Mouse (Mus musculus): ENCODE results near the gene 2410004B18Rik.
A peak's percentile ranks its signal among the peaks of the same experiment; 100 is the strongest.
"Not testable (repeated sequence)": the region's sequence is repeated elsewhere in the genome, so short reads cannot be mapped to it uniquely, and the experiment has no call there.

The 2410004B18Rik gene

GRCm38 (mm10) chr3:145937505-145938404 is at the start of gene 2410004B18Rik:
TSS of gene 2410004B18Rik (plus strand) at chr3:145938014.
- peak; percentile 90 for DNase-seq (ENCODE audit: low spot score)

- no peak for DNase-seq (ENCODE audit: low spot score)
Measured at GRCm38 (mm10) chr3:145890346-145891132, 47.3 kb upstream of the 2410004B18Rik start.

- no peak for DNase-seq (ENCODE audit: low spot score)
Measured at GRCm38 (mm10) chr3:145892451-145892850, 45.4 kb upstream of the 2410004B18Rik start.

- DNase-seq (ENCODE audit: low spot score): no peak
Measured at GRCm38 (mm10) chr3:145894131-145894530, 43.7 kb upstream of the 2410004B18Rik start.

DNA sequence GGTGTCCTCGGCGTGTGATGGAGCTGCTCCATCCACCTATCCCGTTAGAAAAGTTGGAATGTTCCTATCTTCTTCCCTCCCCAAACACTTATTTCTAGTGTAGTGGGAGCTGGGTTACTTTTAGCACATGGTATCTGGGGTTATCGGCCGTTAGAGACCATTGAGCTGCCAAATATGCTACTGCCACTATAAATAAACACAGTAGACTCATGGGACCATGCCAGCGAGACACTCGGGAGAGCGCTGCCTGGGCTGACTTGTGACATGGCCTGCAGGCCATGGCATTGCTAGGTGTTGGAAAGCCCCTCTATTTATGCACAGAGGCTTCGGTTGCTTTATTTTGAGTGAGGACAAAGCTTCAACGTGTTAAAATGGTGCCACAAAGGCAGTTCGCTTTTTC is 40.1 kb upstream of the 2410004B18Rik start:
- DNase-seq (ENCODE audit: low spot score): no peak

DNA sequence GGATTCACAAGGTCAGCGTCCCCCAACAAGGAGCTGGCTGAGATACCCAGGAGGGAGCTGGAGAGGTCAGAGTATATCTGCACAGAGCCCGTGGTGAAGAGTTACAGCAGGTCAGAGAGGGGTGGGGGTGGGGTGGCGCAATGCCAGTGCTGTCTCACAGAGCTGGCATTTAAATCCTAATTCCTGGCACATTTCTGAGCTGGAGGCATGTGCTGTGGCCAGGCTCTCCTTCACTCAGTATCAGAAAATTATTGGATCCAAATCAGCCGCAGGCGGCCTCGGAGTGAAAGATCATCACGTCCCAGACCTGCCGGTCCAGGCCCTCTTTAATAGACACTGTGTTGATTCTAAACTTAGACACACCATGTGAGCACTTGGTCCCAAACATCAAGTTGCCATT is 38.0 kb upstream of the 2410004B18Rik start:
- DNase-seq (ENCODE audit: low spot score): no peak

DNA sequence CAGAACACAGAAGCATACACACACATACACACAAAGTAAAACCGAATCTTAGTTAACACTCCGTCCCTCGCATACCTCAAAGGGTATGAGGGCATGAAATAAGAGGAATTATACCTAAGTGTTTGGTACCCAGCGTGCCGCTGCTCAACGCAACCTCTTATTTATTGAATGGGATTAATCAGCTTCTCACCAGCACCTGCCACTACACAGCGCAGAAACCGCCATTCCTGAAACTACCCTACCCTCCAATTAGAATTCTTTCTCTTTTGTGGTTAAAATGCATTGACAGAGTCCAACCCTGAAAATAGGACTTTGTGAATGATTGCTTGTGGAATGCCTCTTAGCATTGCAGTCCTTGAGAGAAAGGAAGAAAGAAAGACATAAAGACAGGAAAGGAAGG is 34.3 kb upstream of the 2410004B18Rik start:
- no peak for DNase-seq (ENCODE audit: low spot score)

- DNase-seq (ENCODE audit: low spot score): peak; percentile 20
Measured at GRCm38 (mm10) chr3:145904850-145905776, 32.7 kb upstream of the 2410004B18Rik start.

DNA sequence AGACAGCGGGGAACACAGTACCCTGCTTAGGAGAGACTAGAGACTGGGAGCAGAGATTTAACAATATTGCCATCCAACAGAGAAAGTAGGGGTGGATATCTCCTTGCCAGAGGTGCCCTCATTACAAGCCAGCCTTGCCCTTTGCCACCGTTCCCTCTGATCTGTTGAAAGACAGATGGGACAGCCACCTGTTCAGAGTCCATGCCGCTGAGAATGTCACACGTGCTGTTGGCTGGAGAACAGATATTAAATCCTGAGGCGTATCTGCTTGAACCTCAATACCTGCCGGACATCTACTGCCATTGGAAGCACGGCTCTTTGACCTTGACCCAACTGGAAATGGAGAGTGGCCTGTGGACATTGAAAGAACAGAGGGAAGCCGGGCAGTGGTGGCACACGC is 31.2 kb upstream of the 2410004B18Rik start:
- DNase-seq (ENCODE audit: low spot score): no peak

GRCm38 (mm10) chr3:145912512-145912911 is 25.3 kb upstream of the 2410004B18Rik start:
- no peak for DNase-seq (ENCODE audit: low spot score)

DNA sequence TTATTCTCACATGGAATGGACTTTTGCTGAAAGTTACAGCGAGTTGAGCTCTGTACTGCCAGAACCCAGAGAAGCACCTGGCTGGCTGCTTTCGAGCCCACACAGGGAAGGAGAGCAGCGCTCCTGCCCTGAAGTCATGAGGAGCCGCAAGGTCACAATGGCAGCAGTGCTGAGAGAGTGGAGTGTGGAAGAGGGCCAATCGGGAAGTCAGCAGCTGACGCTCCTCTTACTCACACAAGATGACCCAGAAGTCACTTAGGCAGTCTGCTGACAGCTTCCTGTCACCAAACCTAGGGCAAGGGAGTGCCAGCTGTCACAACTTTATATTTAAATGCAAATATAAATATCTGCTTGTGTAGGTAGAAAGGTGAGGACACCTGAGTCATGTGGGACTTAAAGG is 24.6 kb upstream of the 2410004B18Rik start:
- no peak for DNase-seq (ENCODE audit: low spot score)

DNA sequence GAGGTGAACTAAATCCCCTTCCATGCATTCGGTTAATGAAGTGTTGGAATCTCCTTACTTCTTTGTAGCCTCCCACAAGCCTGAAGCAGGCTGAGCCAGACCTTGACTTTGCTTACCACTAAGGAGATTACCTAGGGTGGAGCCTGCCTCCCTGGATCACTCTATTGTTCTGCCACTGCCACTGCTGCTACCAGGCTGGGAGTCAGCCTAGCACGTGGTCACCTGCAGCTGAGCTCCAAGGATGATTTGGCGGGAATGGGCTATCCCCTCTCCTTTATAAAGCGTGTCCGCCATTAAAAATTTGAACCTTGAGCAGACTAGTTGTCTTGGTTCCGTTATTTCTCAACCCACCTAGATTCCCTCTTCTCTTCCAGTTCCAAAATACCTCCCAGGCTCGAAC is 23.9 kb upstream of the 2410004B18Rik start:
- DNase-seq (ENCODE audit: low spot score): not testable (repeated sequence)

DNA sequence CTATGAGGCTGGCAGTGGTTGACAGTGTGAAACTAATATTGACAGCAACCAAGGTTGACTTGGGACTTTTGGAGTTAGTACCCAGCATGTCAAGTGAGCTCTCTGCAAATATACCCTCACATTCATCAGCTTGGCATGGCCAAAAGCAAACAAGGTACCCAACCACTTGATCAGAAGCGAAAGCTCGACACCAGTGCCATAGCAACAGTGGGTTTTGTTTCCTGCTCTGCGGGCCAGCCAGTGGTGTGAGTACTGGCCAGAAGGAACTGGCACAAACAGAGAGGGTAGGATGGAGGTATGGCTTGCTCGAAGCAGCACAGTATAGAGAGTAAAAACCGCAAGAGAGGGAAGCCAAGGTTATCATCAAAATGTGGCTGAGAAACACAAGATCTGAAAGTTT is 21.4 kb upstream of the 2410004B18Rik start:
- DNase-seq (ENCODE audit: low spot score): peak; percentile 10

DNA sequence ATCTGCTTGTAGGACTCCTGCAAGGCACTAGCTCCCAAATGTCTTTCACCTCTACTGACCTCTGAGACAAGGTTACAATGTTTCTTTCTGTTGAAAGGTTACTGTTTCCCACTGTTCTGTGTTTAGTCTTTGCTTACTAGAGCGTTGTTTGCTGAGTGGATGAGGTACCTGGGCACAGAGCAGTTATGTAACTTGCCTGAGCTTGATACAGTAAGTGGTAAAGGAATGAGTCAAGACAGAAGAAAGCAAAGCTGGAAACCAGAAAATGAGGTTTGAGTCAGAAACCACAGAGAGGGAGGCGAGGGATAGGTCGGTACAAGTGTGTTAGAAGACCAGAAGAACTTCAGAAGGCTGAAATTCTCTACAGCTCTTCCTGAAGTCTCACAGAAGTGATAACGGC is 21.0 kb upstream of the 2410004B18Rik start:
- peak; percentile 38 for DNase-seq (ENCODE audit: low spot score)

DNA sequence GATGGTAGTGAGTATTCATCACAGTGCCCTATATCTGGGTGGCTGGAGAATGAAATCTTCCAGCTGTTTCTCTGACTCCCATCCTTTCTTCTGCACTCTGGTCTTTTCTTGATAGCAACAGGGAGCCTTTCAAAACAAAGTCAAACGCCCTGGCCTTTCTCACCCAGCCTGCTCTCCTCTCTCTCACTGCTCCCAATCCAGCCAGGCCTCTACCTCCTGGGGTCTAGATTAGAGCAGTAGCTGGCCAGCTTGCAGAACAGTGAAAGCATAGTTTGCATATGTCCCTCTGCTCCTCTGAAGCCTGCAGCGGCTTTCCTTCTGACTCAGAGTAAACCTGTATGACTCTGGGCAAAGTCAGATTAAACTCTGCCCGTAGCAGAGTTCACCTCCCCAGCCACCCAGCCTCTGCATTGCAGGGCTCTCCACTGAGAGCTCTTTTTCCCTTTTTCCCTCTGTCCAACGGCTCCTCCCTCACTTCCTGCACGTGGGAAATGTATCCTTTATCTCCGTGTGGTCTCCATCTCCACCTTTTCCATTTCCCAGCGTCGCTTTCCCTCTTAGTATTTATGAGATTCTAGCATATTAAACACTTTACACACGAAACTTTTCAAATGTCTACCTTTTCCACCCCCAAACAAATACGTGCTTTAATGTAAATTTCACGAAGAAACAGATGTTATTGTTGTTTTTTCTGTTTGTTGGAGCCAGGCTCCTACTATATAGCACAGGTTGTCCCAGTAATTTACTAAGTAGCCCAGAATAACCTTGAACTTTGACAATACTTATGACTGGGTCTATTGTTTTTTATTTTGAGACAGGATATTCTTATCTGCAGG is 15.6 kb upstream of the 2410004B18Rik start, which contains the start of gene Bcl10:
Gene Bcl10, plus strand, starts transcription at position 786 of the 836 bp plus-strand sequence.
- DNase-seq (ENCODE audit: low spot score): no peak

DNA sequence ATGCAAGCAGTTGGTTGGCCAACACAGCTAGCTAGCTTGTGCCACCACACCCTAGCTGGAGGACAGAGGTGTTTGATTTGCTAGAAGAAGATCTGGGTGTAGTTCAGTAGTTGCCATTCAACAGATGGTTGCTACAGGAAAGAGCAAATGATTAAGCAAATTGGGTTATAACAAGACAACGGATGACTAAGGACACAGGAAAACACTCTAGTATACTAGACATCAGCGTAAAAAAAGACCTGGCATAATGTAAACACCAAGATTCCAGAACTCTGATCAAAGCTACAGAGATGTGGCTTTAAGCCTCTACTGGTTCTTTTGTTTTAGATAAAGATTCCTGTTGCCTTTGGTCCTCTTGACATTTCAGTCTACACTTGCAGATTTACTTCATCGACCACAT is 14.8 kb upstream of the 2410004B18Rik start:
- no peak for DNase-seq (ENCODE audit: low spot score)

DNA sequence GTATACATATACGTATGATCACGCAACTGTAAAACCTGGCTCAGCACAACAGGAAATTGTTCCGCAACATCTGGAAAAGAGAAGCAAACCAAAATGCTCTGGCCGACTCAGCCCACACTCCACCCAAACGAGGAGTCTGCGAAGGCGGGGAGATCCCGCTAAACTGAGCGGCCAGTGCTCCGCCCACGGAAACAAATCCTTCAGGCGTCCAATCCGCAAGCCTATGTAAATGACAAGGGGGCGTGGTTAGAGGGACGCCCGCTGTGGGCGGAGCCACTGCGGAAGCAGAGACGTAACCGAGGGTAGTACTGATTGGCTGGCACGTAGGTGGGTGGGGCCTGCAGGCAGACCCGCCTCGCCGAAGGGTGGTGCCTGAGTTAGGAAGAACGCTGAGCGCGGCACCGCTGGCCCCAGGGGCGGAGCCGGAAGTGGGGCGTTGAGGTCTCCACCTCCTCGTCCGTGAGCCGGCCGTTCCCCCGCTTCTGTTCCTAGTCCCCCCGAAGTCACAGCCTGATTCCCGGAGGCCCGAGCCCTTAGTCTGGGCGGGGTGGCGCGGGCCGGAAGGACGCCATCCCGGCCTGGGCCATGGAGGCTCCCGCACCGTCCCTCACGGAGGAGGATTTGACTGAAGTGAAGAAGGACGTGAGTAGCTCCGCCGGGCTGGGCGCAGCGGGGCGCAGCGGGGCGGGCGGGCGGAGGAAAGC is 13.8 kb upstream of the 2410004B18Rik start:
- peak; percentile 99 for DNase-seq (ENCODE audit: low spot score)

DNA sequence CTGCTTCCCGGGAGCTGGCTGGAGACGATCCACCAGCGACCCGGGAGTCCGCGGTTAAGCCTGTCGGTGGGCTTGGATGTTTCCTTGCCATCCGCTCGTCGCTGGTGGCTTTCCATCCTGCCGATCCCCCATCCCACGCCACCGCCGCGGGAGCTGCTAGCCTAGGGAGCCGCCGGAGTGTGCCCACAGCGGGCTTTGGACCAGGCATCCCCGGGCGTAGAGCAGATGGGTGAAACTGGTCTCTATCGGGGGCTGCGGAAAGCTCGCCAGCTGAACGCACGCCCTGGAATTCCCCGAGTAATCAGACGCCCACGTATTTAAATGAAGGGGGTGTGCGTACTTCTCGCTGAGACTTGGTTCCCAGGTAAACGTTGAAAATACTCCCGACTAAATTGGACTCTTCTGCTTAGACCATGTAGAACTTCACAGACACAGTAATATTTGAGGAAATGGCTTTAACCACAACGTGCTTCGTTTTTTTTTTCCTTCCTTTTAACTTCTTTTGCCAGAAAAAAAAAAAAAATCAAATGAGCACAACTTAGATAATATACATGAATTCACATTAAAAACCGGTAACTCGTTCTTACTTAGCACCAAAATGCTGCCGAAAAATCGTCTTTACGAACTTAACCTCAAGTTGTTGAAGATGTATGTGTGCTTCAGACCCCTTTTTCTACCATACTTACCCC is 13.0 kb upstream of the 2410004B18Rik start:
- peak; percentile 72 for DNase-seq (ENCODE audit: low spot score)

DNA sequence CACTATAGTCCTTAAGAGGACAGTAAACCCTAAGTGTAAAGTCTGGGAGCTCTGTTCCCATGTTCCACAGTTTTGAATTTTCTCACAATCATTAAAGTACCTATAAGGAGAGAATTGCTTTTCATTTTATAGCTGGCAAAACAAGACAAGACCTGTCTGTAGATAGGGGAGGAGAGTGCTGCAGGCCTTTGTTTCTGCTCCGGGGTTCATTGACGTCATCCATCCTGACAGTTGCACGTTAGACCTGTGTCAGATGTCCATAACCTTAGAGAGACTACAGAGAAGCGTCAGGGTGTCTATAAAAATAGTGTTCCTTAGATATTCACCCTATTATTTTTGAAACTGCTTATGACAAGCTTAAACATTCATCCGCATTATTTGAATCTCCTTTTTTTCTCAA is 12.3 kb upstream of the 2410004B18Rik start:
- DNase-seq (ENCODE audit: low spot score): peak; percentile 45

All from T-cell, adult 2 months (primary cell).